Mouse (Mus musculus) kidney, postnatal 10 days (tissue): ENCODE results near the gene Mbnl2.

Experiments
- DNase-seq: peaks from one replicate; pipeline ENCODE4 v3.0.0; 2021; ENCODE audit warnings: mixed read lengths

Gene Mbnl2

DNA sequence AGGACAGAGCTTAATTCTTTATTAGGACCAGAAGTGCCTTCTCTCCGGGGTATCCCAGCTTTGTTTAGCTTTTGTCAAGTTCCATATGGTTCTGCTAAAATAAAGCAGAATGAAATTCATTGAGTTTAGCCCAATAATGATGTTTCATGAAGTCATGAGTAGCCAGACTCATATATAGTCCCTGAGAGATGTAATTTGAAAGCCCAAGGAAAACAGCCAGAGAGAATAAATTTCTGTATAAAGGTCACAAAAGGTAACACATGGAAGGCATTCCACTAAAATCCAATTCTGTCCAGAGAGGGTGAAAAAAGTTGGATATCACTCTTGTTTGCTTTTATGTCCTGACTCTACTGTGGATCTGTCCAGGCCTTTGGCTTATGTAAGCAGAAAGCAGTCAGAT is 159.4 kb downstream of the Mbnl2 start:
- no peak for DNase-seq

DNA sequence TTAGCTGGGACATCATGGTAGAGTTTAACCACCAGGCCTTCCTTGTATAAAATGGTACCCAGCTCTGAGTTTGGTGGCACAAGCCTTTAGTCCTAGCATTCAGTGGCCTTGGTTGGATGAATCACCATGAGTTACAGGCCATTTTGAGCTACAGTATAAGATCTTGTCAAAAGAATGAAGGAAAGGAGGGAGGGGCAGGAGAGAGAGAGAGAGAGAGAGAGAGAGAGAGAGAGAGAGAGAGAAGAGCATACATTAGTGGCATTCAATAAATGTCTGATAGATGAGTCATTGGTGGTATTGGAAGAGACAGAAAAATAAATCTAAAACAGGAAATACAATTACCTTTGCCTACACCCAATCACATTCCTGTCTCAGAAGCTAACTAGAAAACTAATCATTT is 165.2 kb downstream of the Mbnl2 start:
- no peak for DNase-seq

DNA sequence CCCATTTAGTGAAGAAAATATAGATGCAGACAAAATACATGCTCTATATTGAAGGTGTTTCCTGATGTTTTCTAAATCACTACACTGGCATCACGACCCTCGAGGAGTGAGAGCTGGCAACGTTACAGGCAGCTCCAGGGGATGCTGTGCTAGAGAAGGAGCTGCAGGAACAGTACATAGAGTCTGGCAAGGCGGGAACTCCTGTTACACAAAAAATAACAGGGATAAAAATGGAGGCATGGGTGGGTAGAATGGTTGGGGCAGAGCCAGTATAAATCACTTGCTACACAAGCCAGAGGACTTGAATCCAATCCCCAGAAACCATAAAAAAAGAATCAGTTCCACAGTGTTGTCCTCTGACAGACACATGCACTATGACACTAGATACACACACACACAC is 165.8 kb downstream of the Mbnl2 start:
- DNase-seq: no peak

DNA sequence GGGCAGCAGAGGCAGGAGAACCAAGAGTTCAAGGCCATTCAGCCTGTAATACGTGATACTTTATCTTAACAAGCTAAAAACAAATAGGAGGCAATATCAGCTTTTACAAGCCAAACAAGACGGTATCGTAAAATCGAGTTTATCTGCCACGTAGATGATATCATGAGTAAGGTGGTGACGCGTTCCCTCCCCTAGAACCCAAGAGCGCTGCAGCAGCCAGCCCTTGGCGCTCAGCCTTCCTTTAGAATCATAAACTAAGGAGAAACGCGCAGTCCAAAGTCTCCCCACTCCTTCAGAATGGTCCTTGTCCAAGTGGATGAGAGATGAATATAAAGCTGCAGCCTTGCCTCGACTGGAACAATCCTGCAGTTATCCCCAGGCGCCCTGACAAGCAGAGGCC is 166.4 kb downstream of the Mbnl2 start:
- DNase-seq: no peak

DNA sequence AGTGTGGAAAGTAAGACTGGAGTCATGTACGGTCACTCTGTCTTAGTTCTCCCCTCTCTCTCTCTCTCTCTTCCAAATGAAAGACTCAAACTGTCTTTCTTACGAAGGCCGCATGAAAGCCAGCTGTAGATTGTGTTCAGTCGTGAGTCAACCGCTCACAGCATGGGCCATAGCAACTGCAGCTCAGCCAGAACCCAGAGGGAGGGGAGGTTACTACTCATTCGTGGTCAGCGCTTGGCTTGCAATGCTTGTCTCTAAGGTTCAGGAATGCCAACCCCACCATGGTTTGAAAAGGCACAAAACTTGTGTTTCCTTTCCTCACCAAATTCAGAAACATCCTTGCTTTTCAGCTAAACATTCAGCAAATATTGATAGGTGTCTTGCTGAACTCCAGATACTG is 178.8 kb downstream of the Mbnl2 start:
- no peak for DNase-seq

DNA sequence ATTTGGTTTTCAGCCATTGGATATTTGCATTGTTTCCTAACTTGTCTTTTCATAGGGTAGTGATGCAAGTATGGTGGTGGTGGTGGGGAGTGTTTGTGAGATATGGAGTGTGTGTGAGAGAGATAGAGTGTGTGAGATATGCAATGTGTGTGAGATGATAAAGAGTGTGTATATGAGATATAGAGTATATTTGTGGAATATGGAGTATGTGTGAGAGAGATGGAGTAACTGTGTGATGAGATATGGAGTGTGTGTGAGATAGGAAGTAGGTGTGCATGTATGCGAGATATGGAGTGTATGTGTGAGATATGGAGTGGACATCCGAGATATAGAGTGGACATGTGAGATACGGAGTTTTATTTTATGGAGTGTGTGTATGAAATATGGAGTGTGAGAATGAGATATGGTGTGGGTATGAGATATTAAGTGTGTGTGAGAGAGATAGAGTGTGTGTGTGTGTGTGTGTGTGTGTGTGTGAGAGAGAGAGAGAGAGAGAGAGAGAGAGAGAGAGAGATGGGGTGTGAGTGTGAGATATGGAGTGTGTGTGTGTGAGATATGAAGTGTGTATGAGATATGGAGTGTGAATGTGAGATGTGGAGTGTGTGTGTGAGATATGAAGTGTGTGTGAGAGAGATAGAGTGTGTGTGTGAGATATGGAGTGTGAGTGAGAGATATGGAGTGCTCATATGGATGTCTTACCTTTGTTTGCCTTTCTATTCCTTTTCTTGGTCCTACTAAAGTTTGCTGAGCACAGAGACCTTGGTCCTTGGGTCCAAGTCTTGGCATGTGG is 188.7 kb downstream of the Mbnl2 start:
- DNase-seq: no peak

DNA sequence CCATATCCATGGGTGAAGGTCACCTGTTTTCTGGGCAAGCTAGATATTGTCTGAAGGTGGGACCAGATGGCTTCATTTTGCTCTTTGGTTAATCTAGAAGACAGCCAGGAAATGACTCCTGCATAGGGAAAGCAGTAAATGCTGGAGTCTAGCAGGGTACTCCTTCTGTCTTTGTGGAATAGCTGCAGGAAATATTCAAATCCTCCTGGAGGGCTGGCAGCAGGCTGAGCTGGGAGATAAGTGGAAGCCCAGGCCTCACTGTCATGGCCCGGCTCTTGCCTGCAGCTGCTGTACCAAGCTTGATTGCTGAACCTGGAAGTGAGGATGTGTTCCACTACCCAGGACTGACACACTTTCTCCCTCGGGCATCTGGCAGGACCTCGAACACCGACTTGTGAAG is 191.3 kb downstream of the Mbnl2 start:
- no peak for DNase-seq

DNA sequence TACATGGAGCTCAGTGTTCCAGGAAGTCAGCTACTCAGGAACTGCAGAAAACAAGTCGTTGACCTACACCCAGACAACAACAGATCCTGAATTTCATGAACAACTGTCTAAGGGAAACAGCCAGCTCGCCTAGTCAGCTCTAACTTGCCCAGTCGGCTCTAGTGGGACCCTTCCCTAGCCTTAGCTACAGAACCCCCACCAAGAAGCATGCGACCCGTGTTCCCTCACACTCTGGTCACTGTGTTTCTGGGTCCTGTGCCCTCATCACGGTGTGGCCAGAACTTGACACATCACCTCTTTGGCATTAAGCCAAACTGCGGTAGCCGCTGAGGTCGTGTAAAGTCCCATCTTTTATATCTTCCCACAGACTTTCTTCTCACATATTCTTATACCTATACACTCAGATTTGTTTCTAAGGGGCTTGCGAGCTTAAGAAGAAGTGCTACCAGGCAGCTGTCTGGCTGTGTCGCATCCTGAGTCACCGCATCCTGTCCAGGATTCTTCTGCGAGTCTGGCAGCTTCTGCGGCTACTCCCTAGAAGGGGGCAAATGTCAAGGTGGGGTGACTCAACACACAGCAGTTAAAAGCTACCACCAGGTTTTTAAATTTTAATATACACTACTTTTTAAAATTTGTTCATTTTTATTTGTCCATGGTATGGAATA is 193.8 kb downstream of the Mbnl2 start:
- peak; percentile 41 for DNase-seq

DNA sequence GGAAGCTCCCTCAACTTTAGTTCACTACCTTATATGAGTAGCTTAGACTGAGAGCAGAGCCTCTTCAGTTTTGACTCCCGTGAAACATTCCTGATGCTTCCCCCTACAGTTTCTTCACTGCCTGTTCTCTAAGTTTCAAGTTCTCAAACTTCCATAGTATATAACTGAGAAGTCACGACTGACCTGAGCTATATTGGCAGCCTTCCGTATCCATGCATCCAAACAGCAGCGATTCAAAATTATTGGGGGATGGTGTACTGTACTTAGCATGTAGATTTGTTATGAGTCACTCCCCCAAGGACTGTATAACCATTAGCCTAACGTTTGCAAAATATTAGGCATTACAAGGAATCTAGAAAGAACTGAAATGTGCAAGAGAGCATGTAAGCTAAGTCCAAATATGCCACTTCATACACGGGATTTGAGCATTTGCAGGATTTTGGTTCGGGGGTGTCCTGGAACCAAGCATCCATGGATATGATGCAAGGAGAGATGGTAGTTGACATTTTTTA is 200.8 kb downstream of the Mbnl2 start:
- DNase-seq: no peak

DNA sequence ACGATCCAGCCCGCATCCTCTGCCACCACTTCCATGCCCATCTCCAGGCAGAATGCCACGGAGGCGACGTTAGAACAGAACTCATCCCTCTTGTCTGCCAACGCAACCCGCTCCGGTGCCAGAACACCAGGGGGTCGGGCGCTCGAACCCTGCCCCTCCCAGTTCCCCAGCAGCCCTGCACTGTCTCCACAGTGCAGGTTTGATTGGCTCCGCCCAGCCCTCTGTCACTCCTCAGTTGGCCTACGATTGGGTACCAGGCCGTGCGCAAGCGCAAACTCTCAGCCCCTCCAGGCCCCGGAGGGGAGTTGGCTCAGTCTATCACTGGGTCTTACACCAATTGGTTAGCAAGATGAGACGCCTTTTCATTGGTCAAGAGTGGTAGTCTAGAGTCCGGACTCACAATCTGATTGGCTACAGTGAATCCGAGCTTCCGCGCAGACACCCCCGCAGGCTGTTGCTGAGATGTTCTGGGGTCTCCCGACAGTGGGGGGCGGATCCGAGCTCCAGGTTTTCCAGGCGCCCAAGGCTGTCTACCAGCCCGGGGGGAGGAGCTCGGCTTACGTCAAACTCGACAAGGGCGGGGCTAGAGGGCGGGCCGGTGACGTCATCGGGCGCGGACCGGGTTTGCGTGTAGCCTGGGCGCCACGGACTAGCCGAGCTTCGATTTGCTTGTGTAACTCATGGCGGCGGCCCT is 202.0 kb downstream of the Mbnl2 start:
- DNase-seq: peak; percentile 99

DNA sequence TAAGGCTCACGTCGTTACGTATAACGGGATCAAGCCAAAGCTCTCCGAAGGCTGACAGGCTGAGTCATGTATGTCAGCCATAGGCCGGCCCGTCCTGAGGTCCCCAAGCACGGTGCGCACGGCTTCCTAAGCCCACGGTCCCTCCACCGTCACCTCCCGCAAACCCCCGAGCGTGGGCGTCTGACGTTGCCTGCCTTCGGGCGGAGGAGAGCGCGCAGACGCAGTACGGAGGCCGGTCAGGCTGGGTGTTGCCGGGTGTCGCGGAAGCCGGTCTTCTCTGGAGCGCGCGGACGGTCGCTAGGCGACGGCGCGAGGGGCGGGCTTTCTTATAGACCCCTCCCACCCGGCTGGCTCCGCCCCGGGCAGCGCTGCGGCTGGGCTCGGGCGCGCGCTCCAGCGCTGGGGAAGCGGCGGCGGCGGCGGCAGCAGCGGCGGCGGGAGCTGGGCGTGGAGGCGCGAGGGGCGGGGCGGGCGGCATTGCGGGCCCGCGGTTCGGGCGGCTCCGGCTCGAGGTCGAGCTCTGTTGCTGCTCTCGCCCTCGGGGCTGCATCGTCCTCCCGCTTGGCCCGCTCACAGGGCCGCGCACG is 202.6 kb downstream of the Mbnl2 start, which contains the start of gene Rap2a:
Rap2a (plus strand) TSS at position 463 of the 587 bp plus-strand sequence.
- peak; percentile 98 for DNase-seq

DNA sequence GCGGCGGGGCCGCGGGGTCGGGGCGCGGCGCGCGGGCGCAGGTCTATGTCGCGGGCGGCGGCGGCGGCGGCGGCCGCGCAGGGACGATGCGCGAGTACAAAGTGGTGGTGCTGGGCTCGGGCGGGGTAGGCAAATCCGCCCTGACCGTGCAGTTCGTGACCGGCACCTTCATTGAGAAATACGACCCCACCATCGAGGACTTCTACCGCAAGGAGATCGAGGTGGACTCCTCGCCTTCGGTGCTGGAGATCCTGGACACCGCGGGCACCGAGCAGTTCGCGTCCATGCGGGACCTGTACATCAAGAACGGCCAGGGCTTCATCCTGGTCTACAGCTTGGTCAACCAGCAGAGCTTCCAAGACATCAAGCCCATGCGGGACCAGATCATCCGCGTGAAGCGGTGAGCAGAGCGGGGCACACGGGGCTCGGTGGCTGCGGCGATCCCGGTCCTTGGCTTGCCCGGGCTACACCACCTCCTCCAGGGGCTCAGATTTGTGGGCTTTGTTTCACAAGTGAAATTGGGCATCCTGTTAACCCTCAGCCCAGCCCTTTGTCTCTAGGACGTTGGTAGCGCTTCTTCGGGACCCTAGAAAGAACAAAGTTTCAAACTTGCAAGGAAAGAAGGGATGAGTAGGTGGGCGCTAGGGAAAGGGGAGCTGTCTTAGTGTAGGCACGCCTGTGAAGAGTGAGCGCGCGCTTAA is 203.3 kb downstream of the Mbnl2 start:
- DNase-seq: no peak

DNA sequence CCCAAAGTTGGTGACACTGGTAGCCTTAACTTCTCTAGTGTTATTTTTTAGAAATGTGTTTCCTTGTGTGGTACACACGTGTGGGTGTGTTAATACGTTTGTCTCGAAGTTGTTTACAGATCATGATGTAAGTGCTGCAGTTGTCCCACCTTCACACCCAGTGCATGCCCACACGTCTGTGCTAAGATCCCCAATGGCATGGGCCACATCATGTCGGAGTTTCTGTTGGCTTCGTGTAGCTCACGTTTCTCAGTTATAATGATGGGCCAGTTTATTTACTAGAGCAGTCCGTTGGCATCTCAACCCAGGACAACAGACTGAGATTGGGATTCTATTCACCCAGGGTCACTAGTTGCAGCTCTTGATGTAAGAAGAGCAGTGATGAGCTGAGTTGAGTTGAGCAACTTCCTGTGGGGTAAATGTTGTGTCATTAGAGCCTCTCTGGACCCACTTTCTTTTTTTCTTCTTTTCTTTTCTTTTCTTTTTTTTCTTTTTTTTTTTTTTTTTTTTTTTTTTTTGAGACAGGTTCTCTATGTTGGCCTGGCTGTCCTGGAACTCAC is 205.0 kb downstream of the Mbnl2 start:
- DNase-seq: no peak

DNA sequence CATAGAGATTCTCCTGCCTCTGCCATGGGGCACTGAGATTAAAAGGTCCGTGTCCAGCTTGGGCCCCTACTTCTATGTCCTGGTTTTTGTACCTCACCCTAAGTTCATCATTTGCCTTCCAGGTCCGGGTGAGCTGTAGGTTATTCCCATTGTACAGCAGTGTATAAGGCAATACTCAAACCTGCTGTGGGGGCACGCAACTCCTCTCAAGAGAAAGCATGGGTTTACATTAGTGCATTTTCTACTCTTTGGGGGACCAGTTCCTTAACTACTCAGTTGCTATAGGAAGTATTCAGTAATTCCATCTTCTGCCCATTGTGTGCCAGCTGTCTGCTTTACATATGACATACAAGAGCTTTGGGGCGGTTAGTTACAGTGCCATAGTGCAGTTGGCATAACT is 205.5 kb downstream of the Mbnl2 start:
- no peak for DNase-seq
